Mouse (Mus musculus) mouse trophoblast stem cell (cell line): ENCODE data around the gene Casp9.

Experiments
- in situ Hi-C, 2 experiments: fragments of 300-500 bp; cut with MseI, MboI; formaldehyde crosslinking; loops; 2 replicates in 1 of 2; 3 replicates in 1 of 2; pipeline ENCODE4 v1.15.1; 2025

The Casp9 gene

DNA sequence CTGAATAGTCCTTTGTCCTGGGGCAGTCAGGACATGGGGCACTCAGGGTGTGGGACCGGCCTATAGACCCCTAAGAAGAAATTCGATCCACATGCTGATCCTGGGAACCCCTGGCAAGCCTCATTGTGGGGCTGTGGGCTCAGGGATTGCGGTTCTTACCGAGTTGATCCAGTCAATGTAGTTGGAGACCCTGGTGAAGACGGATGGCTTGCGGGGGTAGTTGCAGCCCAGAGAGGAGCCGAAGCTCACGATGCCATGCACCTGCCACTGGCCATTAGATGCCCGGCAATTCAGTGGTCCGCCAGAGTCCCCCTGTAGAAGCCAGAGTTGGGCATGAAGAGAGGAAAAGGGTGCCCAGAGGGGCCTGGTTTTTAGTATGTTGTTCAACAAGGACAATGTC lies 24.3 kb downstream of the Casp9 start:
- in situ Hi-C loops = no loop called here

DNA sequence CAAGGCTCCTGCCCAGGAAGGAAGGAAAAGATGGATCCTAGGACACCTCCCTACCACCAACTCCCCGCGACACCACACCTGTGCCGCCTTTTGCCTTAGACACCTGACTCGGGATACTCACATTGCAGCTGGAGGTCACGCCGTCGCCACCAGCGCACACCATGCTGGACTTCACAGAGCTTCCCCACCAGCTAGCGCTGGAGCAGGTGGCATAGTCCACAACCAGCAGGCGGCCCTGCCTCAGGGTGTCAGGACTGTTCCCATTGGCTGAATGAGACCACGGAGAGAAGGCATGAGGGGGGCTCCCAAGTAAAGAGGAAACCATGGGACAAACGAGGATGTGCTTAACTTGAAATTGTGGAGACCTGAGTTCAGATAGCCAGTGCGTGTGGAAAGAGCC lies 25.4 kb downstream of the Casp9 start:
- in situ Hi-C loops = no loop called here

DNA sequence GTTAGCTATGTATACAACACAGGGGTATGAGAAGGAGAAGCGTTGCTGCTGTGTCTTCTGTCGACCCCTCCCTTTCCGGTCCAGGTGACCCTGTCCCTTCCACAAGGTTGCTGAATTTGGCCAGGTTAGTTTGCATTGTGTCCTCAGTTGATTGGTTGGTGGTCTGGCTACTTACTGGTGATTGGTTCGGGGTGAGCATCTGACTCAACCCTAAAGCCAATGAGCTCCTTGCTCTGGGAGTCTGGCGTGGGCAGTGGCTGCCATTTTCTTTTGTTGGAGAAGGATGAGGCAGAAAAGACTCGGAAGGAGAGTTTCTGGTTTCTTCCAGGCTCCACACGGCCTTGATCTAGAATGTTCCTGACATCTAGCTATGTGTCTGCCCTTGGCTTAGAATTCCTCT lies 25.9 kb downstream of the Casp9 start:
- in situ Hi-C loops = no loop called here

DNA sequence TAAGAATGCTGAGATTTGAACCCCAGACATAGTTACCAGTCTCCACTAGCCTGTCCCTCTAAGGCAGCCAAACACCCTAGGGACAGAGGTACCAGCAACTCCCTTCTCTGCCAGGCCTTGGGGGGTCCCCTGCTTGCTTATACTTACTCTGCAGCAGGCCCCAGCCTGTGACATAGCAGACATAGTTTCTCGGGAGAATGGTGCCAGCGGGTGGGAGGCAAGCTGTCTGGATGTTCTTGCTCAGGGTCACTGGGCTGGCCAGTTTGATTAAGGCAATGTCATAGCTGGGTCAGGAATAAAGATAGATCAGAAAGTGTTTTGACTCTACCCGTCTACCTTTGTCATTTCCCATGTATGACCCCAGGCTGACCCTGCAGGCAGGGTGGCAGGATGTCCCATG lies 27.8 kb downstream of the Casp9 start:
- in situ Hi-C loops = no loop called here

GRCm38 (mm10) chr4:141822089-141822488 lies 28.7 kb downstream of the Casp9 start:
- in situ Hi-C loops = no loop called here

DNA sequence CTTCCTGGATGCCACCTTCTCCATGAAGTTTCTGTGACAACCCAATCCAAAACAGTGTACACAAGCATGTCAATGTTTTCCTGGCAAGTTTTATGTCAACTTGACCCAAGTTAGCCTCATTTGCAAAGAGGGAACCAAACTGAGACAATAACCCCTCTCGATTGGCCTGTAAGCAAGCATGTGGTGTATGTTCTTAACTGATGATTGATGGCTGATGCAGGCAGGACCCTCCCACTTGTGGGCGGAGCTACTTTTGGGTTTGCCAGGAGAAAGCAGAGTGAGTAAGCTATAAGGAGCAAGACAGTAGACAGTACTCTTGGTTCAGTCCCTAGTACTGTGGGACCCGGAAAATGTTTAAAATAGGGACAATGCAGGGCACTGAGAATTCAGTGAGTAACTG lies 29.6 kb downstream of the Casp9 start:
- in situ Hi-C loops = no loop called here

GRCm38 (mm10) chr4:141826060-141826459 lies 32.6 kb downstream of the Casp9 start, which contains the start of gene Cela2a:
Cela2a (minus strand) TSS chr4:141826160.
- in situ Hi-C loops = no loop called here

DNA sequence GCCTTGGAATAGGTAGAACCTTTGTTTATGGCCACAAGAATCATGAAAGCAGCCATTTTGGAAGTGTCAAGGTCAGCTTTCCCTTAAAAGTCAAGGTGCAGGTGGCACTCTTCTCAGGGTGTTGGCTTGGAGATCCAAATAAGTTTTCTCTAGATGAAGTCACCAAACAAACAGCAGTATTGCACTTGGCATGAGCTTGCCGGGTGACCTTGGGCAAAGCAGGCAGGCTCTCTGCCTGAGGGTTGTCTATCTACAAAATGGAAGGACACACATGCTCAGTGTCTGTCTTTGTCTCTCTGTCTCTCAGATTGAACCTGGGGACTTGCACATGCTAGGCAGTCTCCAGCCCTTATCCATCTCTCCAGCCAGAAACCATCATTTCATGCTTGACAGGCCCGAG lies 34.0 kb downstream of the Casp9 start:
- in situ Hi-C loops = no loop called here

DNA sequence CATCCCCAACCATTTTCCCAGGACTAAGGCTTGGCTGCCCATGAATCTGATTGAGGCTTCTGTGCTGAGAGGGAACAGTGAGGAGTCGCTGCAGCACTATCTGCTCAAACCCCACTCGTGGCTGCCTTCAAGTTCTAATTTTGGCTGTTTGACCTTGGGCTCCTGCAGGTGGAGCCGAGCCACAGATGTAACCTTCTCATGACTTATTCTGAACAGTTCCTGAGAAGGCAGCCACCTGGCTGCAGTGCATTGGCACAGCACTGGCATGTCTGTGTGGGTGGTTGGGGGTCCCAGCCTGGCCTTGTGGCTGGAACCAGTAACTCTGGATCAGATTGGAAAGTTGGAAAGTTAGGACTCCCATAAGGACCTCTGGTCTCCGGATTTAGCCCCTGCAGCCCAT lies 34.8 kb downstream of the Casp9 start:
- in situ Hi-C loops = no loop called here

GRCm38 (mm10) chr4:141830381-141830780 lies 37.0 kb downstream of the Casp9 start:
- in situ Hi-C loops = no loop called here

DNA sequence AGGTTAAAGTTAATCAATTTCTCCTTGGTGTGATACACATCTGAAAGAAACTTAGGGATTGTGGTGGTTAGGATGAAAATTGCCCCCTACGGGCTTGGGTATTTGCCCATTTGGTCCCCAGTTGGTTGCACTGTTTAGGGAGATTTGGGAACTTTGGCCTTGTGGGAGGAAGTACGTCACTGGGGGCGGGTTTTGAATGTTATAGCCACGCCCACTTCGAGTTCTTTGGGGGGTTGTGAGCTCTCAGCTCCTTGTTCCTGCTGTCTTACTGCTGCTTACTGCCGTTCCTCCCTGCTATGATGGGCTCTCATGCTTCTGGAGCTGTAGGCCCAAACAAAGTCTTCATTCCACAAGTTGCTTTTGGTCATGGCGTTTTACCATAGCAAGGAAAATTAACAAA lies 37.9 kb downstream of the Casp9 start:
- in situ Hi-C loops = no loop called here

- in situ Hi-C loops = no loop called here
Observed at GRCm38 (mm10) chr4:141833911-141834310, 40.5 kb downstream of the Casp9 start.

DNA sequence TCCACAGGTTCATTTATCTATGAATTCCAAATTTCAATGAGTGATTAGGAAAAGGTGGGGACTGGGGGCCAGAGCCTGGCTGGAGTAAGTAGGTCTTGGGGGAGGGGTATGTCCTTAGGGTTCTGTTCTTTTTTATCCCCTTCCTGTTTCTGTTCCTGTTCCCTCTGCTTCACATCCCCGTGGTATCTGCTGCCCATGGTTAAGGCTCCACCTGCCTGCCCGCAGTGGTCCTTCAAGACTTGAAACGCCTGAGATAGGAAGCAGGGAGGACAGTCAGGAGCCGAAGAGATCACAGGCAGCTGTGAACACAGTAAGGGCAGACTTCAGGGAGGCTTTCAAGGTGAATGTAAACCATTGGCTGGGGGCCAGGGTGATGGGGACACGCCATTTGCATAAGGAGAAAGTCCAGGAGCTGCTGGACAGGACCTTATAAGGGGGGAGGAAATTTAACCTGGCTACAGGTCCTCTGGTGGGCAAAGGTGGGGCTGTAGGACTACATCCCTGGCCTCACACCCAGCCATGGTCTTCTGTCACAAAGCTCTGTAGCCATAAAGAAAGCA lies 41.2 kb downstream of the Casp9 start:
- in situ Hi-C loops = no loop called here

- in situ Hi-C loops = no loop called here
Observed at GRCm38 (mm10) chr4:141845999-141846398, 52.6 kb downstream of the Casp9 start, which contains the start of gene Ctrc. Ctrc (minus strand) TSS chr4:141846359.

- in situ Hi-C loops = no loop called here
Observed at GRCm38 (mm10) chr4:141853437-141853836, 60.0 kb downstream of the Casp9 start.

- in situ Hi-C loops = loop anchor here (5.0 kb wide), 2 partner anchors 100 to 105 kb away; no protein-coding TSS in a partner anchor
Observed at GRCm38 (mm10) chr4:141857422-141857930, 64.1 kb downstream of the Casp9 start.

DNA sequence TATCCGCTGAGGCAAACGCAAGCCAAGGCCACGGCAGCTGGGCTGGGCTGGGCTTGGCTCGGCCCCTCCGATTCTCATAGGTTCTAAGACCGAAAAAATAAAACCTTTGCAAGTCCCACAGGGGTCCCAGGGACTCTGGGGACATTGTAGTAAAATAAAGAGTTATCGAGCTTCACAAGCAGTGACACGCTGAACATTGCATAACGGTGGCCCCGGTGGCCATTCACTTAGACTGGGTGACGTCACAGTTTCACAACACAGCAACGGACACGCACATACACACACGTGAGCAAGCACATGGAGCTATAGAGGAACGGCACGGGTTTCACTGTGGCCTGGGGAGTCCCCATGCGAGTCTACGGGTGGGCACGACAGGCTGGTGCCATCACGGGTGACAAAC lies 65.1 kb downstream of the Casp9 start:
- in situ Hi-C loops = loop anchor here (5.0 kb wide), 2 partner anchors 99 to 104 kb away; no protein-coding TSS in a partner anchor

GRCm38 (mm10) chr4:141859351-141859750 lies 65.9 kb downstream of the Casp9 start:
- in situ Hi-C loops = loop anchor here (5.0 kb wide), 2 partner anchors 98 to 103 kb away; no protein-coding TSS in a partner anchor

- in situ Hi-C loops = no loop called here
Observed at GRCm38 (mm10) chr4:141860246-141860841, 66.9 kb downstream of the Casp9 start.

- in situ Hi-C loops = no loop called here
Observed at GRCm38 (mm10) chr4:141861591-141862295, 68.3 kb downstream of the Casp9 start.

- in situ Hi-C loops = no loop called here
Observed at GRCm38 (mm10) chr4:141862867-141863266, 69.5 kb downstream of the Casp9 start.

- in situ Hi-C loops = no loop called here
Observed at GRCm38 (mm10) chr4:141863726-141864280, 70.4 kb downstream of the Casp9 start.
